Mouse (Mus musculus) lung, embryonic 16.5 days (tissue): ENCODE data around the gene C130026I21Rik. TPM values are rescaled to one million over a fixed set of nuclear protein-coding genes. Genes with fewer than 3 reads are reported as not detected.
"Not testable (repeated sequence)": the region's sequence is repeated elsewhere in the genome, so short reads cannot be mapped to it uniquely, and the experiment has no call there.

ENCODE experiments used
- ATAC-seq: fragments of 200-750 bp; cut with Nextera tagmentation; 2 replicates; pipeline ENCODE4 v1.8.0; 2017; ENCODE audit warnings: low read depth, mild to moderate bottlenecking, moderate library complexity
- H3K27ac ChIP-seq: fragments of 300-500 bp; sonication (generic); 2 replicates; pipeline ENCODE4 v1.5.1; 2014; ENCODE audit warnings: mild to moderate bottlenecking, control low read depth, low read length
- H3K27me3 ChIP-seq: fragments of 300-500 bp; sonication (generic); 2 replicates; pipeline ENCODE4 v1.6.1; 2014; ENCODE audit warnings: low read depth, low read length, mixed read lengths; ENCODE audit not compliant: control insufficient read depth, insufficient read depth
- H3K36me3 ChIP-seq: fragments of 300-500 bp; sonication (generic); 2 replicates; pipeline ENCODE4 v1.6.1; 2014; ENCODE audit warnings: low read length; ENCODE audit not compliant: control insufficient read depth, insufficient read depth
- H3K4me1 ChIP-seq: fragments of 300-500 bp; sonication (generic); replicated peaks from 2 replicates; pipeline ENCODE4 v1.6.1; 2014; ENCODE audit warnings: low read length, mixed read lengths; ENCODE audit not compliant: control insufficient read depth, insufficient read depth
- H3K4me2 ChIP-seq: fragments of 300-500 bp; sonication (generic); 2 replicates; pipeline ENCODE4 v1.6.1; 2014; ENCODE audit warnings: low read depth, low read length, control low read depth
- H3K4me3 ChIP-seq: fragments of 300-500 bp; sonication (generic); 2 replicates; pipeline ENCODE4 v1.5.1; 2014; ENCODE audit warnings: mild to moderate bottlenecking, low read length, control low read depth
- H3K9ac ChIP-seq: fragments of 300-500 bp; sonication (generic); 2 replicates; pipeline ENCODE4 v1.6.1; 2014; ENCODE audit warnings: low read length, control low read depth
- H3K9me3 ChIP-seq: fragments of 300-500 bp; sonication (generic); 2 replicates; pipeline ENCODE4 v1.6.1; 2016; ENCODE audit warnings: low read length; ENCODE audit not compliant: control insufficient read depth
- WGBS: fragments of 180-500 bp; shearing (Covaris S2); extraction: QIAGEN DNeasy Blood & Tissue Kit; methylation state at CpG from one replicate; pipeline ENCODE4 v1.1.7; 2014; 5-methylcytosine and 5-hydroxymethylcytosine counted together
- polyA plus RNA-seq: library from polyadenylated mRNA; unstranded; fragments of >200 nt; fragmentation: Nextera tagmentation; extraction: Ambion mirVana; gene quantifications from 2 replicates; pipeline ENCODE4 v1.2.1, GENCODE M21; 2015

The C130026I21Rik gene
- polyA plus RNA-seq, result 0.28 and 0.31 TPM in 2 replicates

GRCm38 (mm10) chr1:85270466-85270865, at the start of gene C130026I21Rik:
TSS of gene C130026I21Rik (minus strand) at chr1:85270566.
- not testable (repeated sequence) for H3K36me3 ChIP-seq, H3K4me2 ChIP-seq, H3K27me3 ChIP-seq, H3K27ac ChIP-seq, H3K4me1 ChIP-seq, ATAC-seq, H3K4me3 ChIP-seq, H3K9me3 ChIP-seq, H3K9ac ChIP-seq
- no CpG with 5 or more reads among the region's 6 CpGs for WGBS

GRCm38 (mm10) chr1:85287063-85287462, 16.7 kb upstream of the C130026I21Rik start:
- not testable (repeated sequence) for H3K4me2 ChIP-seq, H3K4me3 ChIP-seq, ATAC-seq, H3K27me3 ChIP-seq, H3K4me1 ChIP-seq, H3K36me3 ChIP-seq, H3K9ac ChIP-seq, H3K9me3 ChIP-seq, H3K27ac ChIP-seq
- WGBS, result 38% methylated on average over 4 of the region's 5 CpGs

- not testable (repeated sequence) for H3K4me1 ChIP-seq, H3K4me2 ChIP-seq, H3K27me3 ChIP-seq, H3K9me3 ChIP-seq, H3K9ac ChIP-seq, H3K27ac ChIP-seq, H3K36me3 ChIP-seq, H3K4me3 ChIP-seq, ATAC-seq
- 69% methylated on average over 3 of the region's 5 CpGs for WGBS
Measured at GRCm38 (mm10) chr1:85276421-85276820, 6.1 kb upstream of the C130026I21Rik start.

GRCm38 (mm10) chr1:85258634-85259033, 11.7 kb downstream of the C130026I21Rik start:
- ATAC-seq, H3K27ac ChIP-seq, H3K9me3 ChIP-seq, H3K27me3 ChIP-seq, H3K9ac ChIP-seq, H3K36me3 ChIP-seq, H3K4me3 ChIP-seq, H3K4me1 ChIP-seq, H3K4me2 ChIP-seq: not testable (repeated sequence)
- 52% methylated on average over 1 of the region's 2 CpGs for WGBS

DNA sequence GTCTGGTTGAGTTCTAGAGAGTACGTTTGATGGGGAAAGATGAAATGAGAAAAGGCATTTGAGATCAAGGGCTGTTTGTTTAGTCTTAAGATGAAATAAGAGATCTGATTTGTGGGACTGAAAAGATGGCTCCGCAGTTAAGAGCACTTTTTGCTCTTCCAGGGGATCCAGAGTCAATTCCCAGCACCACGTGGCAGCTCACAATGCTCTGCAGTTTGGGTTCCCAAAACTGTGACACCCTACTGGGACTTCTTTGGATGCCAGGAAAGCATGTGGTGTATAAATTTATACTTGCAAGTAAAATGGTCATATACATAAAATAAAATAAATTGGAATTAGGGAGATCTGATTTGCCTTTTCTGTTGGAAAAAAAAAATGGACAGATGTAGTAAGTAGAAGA, 15.1 kb downstream of the C130026I21Rik start:
- not testable (repeated sequence) for H3K9ac ChIP-seq, H3K4me3 ChIP-seq, H3K27ac ChIP-seq, H3K36me3 ChIP-seq, ATAC-seq, H3K27me3 ChIP-seq, H3K4me2 ChIP-seq, H3K4me1 ChIP-seq, H3K9me3 ChIP-seq
- WGBS, result 56% methylated on average over 2 of the region's 3 CpGs

DNA sequence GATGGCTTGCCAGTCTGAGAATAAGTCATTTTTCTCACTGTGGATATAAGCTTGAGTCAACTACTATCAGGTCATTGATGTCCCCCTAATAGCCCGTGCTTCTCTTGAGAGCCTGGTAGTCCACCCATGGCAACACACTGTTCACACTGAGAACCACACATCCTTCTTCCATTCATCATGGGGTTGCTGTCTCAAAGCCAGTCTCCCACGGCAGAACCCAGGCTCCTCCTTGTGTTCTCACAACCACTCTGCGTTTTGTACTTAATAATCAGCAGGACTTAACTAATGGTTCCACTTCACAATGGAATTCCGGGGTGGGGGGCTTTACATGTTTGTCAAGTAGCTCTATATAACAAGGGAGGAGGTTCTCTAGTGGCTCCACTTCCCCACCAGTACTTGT, 19.2 kb downstream of the C130026I21Rik start:
- H3K27me3 ChIP-seq, H3K36me3 ChIP-seq, H3K4me2 ChIP-seq, H3K9ac ChIP-seq, H3K27ac ChIP-seq, H3K4me3 ChIP-seq, ATAC-seq, H3K4me1 ChIP-seq, H3K9me3 ChIP-seq: not testable (repeated sequence)
- WGBS, result 75% methylated on average over 4 of the region's 4 CpGs

GRCm38 (mm10) chr1:85248985-85249384, 21.4 kb downstream of the C130026I21Rik start:
- WGBS, result 59% methylated on average over 3 of the region's 3 CpGs
- not testable (repeated sequence) for H3K4me2 ChIP-seq, H3K4me3 ChIP-seq, H3K4me1 ChIP-seq, H3K9ac ChIP-seq, ATAC-seq, H3K9me3 ChIP-seq, H3K27me3 ChIP-seq, H3K36me3 ChIP-seq, H3K27ac ChIP-seq

GRCm38 (mm10) chr1:85246776-85247460, 23.4 kb downstream of the C130026I21Rik start:
- H3K4me1 ChIP-seq, H3K36me3 ChIP-seq, H3K4me3 ChIP-seq, H3K9me3 ChIP-seq, H3K27ac ChIP-seq, H3K4me2 ChIP-seq, ATAC-seq, H3K9ac ChIP-seq, H3K27me3 ChIP-seq: not testable (repeated sequence)
- WGBS, result 62% methylated on average over 8 of the region's 8 CpGs

DNA sequence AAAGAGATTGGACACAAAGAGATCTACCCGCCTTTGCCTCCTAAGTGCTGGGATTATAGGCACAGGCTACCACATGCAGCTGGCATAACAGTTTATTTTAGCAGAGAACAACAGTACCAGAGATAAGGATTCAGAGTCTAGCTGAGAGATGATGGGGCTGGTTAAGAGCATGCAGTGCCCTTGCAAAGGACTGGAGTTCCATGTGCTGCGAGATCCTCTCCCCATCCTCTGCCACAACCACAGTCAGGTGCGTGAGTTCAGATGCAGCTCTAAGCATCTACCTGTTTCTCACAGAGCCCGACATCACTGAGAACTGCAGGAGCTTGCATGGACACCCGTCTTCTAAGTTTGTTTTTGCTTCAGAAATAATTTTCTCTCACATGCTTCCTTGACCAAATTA, 24.1 kb downstream of the C130026I21Rik start:
- H3K4me3 ChIP-seq, ATAC-seq, H3K9ac ChIP-seq, H3K27me3 ChIP-seq, H3K4me2 ChIP-seq, H3K4me1 ChIP-seq, H3K9me3 ChIP-seq, H3K36me3 ChIP-seq, H3K27ac ChIP-seq: not testable (repeated sequence)
- WGBS, result 79% methylated on average over 4 of the region's 5 CpGs

GRCm38 (mm10) chr1:85244941-85245340, 25.4 kb downstream of the C130026I21Rik start:
- 61% methylated on average over 3 of the region's 4 CpGs for WGBS
- ATAC-seq, H3K4me3 ChIP-seq, H3K27me3 ChIP-seq, H3K9me3 ChIP-seq, H3K4me2 ChIP-seq, H3K27ac ChIP-seq, H3K9ac ChIP-seq, H3K36me3 ChIP-seq, H3K4me1 ChIP-seq: not testable (repeated sequence)
